Mouse (Mus musculus) adrenal gland, postnatal 25 days (tissue): Measurements from ENCODE around the gene Lcn12. TPM values are rescaled to one million over a fixed set of nuclear protein-coding genes. Genes with fewer than 3 reads are reported as not detected.

Experiments
- DNase-seq: peaks from one replicate; pipeline ENCODE4 v3.0.0; 2021; ENCODE audit warnings: mixed read lengths
- total RNA-seq: library from RNA; stranded (reverse); gene quantifications from 2 replicates; pipeline ENCODE4 v1.2.3, GENCODE M21; 2021

The Lcn12 gene
- total RNA-seq, 1 experiment from 2014 or later: not detected

DNA sequence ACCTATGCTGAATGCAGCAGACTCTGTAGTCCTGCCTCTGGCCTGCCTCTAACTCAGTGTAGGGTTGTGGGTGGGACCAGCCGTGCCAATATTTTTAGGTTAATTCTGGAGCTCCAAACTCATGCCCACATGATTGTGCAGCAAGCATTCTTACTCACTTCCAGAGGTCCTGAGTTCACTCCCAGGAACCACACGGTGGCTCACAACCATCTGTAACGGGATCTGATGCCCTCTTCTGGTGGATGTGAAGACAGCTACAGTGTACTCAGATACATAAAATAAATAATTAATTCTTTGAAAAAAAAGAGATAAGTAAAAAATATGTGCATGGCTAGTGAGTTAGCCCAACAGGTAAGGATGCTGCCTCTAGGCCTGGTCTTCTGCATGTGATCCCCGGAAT, 2.8 kb upstream of the Lcn12 start:
- no peak for DNase-seq

DNA sequence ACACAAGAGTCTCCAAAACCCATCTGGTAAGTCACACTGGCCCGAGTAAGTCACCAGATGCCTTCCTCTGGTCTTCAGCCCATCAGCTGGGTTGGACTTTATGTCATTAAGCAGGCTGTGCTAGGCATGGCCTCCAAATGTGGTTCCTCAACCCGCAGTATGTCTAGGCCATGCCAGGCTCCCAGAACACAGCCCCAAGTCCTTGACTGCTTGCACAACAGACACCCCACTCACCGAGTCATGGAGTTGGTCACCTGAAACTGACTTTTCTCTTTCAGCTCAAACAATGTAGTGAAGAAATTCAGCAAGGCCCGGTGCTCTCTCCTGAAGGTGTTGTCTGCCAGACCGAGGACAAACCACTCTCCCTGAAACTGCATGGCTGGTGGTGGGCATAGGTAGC, 723 bp downstream of the Lcn12 start:
- no peak for DNase-seq

DNA sequence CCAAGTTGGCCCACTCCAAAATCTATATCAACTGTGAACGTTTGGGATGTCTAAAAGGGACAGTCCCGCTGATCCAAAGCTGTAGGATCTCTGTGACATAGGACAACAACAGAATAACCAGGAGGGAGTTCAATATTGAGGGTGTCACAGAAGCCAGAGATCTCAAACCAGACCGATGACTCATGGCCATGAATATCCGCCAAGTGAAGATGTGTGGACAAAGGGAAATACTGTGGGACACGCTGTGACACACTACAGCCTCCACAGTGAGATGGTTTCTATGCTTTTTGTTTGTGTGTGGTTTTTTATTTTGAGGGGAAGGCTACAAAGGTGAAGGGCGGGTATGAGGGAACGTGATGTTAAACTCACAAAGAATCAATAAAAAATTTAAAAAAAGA, 5.0 kb downstream of the Lcn12 start:
- DNase-seq: no peak

DNA sequence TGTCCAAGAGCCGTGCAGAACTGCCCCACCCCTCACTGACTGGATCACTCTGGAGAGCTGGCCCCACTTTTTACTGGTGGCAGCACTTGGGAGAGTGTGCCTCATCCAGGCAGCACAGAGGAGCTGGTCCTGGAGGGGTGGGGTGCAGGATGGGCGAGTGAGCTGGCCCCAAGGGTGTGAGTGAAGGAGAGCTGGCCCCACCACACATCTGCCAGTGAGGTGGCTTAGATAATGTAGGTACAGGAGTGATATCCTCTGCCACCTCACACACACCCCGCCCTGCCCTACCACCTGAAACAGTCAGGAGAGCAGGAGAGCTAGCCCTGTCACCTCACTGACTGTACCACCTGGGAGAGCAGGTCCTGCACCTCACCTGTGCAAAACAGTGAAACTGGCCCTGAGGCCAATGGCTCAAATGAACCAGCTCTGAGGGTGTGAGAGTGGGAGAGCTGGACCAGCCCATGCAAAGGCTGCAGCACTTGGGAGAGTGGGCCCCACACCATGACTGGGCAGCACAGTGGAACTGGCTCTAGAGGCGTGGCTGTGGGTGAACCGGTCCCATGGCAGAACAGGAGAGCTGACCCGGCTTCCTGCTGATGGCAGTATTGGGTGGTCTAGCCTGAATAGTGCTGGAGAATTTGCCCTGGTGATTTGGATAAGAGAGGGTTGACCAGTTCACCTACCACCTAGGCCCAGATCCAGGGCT, 5.6 kb downstream of the Lcn12 start:
- DNase-seq: no peak

DNA sequence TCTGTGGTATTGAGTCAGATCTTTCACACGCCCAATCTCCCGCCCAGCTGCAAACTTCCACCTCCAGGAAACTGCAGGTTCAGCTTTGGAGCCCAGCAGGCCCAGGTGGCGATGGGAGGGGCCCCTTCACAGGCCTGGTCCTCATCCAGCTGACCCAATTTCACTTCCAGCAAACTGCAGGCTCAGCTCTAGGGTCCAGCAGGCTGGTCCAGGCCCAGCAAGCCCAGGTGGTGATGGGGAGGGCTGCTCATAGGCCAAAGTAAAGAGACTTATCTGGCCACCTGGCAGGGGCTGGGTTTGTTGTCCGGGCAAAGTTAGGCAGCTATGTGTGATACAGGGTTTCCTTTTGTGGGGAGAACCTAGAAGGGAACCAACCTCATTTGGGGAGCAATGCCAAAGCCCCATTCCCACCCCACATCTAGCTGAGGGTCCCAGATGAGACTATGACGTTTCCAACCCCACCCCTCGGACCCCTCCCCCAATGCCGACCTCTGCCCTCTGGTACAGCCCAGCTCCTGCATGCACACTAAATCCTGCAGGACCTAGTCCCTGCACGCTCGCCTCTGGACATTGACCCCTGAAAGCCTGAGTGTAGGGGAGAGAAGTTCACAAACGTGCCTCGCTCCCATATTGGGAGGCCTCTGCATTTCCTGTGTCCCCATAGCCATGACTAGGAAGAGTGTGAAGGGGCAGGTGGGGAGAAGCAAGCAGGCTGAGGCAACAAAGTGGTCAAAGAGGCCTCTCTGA, 8.6 kb downstream of the Lcn12 start:
- DNase-seq: no peak

DNA sequence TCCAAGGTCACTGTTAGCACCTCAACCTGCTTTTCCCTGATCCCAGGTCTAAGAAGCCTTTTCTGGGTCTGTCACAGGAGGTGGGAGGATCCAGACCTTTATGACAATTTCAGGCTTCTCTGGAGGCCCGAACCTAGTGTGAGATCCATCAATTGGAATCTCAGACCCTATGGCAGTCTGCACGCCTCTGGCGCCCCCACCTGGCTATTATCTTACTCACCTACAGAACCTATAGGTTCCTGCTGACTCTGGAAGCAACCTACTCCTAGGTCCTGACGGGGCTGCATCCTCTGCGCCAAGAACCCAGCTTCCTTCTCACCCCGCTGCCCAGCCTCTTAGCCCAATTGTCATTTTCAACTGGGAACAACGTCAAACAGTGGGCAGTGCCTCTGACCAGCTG, 10.7 kb downstream of the Lcn12 start:
- peak; percentile 48 for DNase-seq

DNA sequence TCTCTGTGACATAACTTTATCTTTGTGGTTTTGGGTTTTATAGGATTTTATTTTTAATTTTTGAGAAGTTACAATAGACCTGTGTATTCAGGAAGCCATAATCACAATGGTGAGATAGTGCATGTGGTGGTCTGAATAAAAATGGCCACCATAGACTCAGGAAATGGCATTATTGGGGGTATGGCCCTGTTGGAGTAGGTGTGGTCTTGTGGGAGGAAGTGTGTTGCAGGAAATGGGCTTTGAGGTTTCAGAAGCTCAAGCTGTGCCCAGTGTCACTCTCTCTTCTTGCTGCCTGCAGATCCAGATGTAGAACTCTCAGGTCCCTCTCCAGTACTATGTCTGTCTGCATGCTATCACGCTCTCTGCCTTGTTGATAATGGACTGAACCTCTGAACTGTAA, 13.2 kb downstream of the Lcn12 start:
- DNase-seq: no peak

DNA sequence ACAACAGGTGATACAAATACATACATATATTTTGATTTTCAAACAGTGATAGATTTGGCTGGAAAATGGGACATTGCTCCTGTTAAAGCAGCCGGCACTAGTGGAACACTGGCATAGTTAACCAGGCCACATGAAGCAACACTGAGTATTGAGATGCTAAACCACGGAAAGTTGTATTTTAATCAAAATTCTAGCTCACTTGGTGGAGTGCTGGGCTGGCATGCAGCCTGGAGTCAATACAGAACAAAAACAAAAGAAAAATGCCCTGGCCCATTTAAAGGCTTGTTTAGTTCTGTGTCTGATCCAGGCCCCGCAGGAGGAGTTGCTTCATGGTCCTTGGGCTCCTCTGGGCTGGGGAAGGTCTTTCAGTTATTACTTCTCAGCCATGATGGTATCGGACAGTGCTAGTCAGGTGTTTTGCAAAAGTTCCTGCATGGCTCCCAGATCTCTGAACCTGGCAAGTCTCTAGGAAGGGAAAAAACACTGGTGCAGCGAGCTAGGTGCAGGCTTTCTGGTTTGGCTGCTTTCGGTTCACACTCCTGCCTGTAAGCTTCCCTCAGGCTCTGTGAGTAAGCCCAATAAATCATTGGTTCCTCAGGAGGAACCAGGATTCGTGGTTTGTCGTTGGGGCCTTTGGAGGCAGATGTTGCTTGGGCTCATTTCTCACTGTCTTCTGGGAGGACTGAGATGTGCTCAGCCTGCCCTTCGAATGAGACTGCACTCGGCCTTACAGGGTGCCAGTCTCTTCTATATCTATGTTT, 14.0 kb downstream of the Lcn12 start:
- DNase-seq: no peak

DNA sequence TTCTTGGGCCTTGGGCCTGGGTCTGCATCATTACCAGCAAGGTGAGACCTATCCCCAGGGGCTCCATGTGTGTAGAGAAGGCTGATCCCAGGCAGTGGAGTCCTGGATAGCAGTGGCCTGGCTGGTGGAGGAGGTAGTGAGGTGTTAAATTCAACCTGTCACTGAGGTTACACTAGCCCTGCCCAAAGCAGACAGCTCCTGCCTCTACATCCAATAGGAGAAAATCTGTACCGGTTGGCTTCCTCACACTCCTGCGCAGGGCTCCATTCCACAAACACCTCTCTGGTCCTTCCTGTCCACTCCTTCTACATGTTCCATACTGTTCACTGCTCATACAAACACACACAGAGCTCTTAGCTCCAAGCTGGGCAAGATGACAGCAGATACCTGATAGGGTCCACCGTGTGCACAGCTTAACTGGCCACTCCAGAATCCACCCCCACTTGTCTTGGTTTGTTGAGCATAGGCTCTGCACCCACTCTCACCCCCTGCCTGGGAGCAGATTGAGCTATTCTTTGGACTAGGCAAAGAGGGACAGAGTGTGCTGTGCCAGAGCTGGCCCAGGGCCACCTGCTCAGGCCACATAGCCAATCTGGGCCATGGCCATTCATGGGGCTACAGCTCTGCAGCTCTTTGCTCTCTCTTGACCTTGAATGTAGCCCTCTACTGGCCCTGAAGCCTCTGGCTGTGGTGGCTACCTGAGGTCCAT, 15.6 kb downstream of the Lcn12 start:
- peak; percentile 64 for DNase-seq

DNA sequence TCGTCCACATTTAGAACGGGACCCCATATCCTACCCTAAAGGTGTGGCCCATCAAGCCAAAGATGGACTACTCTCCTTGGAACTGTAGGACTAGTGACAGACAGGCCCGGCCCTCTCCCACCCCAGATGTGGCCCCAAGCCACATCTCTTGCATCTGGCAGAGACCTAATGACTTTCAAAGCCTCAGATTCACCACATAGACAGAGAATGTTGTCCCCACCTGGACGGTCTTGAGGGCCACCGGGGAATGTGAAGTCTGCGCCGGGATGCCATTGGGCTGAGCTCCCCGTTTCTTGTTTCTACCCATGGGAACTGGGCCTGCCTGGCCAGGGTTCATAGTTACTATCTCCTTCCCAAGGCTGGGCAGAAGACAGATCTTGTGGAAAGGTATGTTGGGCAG, 16.2 kb downstream of the Lcn12 start:
- no peak for DNase-seq

DNA sequence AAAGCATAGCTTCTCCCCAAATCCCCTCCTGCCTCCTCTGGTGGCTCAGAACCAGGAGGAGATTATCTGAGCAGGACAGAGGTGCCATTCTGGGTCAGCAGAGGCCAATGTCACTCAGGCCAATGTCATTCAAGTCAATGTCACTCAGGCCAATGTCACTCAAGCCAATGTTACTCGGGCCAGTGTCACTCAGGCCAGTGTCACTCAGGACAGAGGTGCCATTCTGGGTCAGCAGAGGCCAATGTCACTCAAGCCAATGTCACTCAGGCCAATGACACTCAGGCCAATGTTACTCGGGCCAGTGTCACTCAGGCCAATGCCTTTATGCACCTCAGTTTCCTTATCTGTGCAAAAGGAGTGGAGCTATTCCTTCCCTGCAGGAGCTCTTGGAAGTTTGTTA, 21.2 kb downstream of the Lcn12 start:
- no peak for DNase-seq

DNA sequence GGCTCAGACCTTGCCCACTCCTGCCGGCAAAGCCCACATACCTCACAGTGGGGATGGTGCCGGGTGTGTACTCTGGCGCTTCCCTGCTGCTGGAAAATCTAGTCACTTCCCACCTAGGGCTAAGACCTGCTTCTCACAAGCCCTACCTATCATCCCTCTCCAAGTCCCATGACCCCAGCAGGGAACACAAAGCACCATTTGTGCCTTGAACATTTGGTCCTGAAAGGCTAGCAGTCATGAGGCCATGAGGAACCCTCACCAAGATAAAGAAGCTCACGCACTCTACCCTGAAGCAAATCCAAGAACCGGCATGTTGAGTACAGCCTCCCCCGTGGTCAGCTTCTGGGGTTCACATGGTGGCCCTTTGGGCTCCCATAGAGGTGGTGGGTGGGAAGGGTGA, 23.7 kb downstream of the Lcn12 start, which contains the start of gene Ptgds:
Gene Ptgds (minus strand): TSS at position 78 of the 400 bp plus-strand sequence.
- no peak for DNase-seq

DNA sequence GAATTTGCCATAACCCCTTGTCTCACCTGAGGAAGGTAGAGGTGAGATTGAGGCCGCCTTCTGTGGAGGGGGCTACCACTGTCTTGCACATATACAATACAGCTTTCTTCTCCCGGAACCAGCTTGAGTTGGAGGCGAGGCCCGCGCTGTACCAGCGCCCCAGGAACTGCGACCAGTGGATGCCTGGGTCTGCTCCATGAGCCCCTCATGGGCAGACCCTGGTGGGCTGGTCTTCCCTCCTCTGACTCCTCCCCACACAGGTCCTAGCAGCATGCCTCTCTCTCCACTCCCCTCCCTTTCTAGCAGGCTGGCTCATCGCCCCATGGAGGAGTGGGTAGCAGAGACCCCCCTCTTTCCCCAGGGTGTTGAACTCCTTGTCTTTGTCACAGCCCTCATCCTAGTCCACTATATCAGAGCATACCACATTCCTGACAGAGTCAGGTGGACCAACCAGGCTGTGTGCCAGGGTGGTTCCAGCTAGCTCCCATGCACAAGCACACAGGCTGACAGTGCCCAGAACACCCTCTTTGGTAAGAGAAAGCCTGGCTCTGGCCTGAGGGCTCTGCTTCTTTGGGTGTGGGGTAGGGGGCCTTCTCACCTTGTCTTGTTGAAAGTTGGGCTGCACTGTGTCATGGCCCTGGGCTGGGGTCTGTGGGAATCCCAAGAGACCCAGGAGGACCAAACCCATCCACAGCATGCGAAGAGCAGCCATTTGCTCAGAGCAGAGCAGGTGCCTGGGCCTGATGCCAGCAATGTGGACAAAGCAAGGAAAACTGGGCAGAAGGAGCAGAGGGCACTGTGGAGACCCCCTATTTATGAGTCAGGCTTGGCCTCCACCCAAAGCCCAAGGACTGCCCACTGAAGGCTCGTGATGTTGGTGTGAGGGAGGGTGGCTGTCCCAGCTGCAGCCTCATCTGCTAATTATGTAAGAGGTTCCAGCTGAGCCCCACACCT, 24.5 kb downstream of the Lcn12 start:
- peak; percentile 26 for DNase-seq

DNA sequence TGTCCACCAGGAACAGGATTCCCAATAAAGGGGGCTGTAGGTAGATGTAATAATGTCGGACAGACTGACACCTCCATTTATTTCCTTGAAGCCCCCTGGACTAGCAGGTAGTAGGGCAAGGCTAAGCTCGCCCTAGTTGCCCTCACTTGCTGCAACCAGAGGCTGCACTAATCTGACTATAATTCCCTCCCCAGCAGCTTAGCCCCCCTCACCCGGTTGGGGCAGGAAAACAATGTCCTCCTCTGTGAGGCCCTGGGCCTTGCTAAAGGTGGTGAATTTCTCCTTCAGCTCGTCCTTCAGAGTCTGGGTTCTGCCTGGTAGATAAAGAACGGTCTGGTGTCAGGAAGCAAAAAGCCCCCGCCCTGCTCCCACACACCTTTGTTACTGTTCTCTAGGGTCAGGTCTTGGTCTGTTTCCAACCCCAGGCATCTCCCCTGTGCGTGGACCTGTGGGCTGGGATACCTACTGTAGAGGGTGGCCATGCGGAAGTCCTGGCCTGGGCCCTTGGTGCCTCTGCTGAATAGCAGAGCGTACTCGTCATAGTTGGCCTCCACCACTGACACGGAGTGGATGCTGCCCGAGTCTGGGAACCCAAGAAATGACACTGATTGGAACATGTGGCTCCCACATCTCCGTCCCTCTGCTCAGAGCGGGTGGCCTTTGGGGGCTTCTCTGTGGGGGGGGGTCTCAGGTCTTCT, 26.0 kb downstream of the Lcn12 start:
- no peak for DNase-seq

DNA sequence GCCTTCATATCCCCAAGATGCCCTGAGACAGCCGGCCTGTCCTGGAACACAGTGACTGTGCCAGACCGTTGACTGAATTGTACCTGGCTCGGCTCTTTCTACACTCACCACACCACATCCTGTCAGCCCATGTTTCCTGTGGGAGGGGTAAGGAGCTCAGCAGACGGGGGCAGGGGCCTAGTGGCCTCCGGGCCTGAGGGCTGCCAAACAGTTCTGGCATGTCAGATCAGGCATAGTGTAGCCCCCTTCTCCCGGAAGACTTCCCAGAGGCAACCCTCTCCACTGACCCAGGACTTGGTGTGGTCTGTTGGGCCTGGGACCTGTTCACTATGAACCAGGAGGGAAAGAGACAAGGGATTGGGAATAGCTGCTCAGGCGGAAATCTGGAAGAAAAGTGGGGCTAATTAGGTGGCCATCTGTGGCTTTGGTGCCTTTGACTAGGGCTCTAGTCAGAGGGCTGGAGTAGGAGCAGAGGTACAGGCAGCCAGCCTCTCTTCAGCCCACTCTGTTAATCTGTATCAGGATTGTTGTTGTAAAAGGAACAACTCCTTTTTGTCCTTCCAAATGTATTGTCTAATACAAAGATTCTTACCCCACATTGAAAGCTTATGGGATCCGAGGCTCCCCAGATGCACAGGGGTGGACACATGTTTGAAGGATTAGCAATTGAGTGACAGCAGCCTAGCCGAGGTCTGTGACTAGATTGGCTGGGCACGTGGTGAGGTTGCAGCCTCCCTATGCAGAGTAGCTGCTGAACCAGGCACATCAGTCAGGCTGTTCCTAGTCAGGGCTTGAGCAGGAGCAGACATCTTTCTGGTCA, 27.7 kb downstream of the Lcn12 start:
- no peak for DNase-seq

DNA sequence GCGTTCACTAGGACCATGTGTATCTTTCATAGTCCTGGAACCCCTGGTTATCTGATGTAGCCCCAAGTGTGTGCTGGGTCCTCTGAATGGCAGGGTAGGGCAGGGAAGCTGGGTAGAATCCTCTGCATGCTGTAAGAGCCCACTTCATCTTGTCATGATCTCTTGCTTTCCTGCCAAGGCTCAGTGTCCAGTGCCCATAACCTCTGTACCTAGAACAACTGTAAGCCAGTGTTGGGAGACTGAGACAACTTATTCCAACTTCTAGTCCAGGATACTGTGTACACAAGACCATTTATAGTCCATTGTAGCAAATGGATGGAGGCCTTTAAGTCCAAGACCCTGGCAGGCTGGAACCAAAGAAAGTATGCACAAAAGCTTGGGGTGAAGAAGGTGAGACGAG, 28.5 kb downstream of the Lcn12 start:
- DNase-seq: no peak

DNA sequence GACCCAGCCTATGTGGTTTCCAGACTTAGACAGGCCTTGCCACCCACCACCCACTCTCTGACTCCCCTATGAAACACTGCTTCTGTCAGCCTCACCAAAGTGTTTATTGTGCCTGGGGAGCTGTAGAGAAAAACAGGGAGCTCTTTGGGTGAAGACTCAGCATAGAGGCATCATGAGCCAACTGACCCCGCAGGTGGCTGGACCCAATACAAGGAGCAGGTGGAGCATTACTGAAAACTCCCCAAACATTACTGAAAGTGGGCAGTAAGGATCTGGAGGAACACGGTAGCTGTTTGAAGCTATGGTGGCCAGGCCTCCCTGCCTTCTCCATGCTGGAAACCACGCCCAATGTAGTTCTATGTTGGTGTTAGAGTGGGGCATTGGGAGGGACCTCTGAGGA, 30.1 kb downstream of the Lcn12 start:
- DNase-seq: no peak

DNA sequence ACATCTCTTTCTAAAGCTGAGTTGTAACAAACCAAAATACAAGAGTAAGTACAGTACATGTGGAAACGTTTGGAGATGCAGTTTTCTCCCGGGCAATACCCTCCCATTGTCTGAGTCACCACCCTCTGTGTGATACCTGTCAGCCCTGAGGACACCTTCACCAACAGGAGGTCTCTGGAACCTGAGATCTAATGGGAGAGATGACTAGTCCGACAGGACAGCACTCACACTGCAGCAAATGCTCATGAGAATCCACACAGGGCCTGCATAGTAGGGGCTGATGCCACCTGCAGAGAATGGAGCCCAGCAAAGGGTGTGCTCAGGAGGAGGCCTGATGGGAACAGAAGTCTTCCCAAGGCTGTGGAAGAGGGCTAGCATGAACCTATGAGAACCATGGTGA, 32.3 kb downstream of the Lcn12 start:
- DNase-seq: no peak

DNA sequence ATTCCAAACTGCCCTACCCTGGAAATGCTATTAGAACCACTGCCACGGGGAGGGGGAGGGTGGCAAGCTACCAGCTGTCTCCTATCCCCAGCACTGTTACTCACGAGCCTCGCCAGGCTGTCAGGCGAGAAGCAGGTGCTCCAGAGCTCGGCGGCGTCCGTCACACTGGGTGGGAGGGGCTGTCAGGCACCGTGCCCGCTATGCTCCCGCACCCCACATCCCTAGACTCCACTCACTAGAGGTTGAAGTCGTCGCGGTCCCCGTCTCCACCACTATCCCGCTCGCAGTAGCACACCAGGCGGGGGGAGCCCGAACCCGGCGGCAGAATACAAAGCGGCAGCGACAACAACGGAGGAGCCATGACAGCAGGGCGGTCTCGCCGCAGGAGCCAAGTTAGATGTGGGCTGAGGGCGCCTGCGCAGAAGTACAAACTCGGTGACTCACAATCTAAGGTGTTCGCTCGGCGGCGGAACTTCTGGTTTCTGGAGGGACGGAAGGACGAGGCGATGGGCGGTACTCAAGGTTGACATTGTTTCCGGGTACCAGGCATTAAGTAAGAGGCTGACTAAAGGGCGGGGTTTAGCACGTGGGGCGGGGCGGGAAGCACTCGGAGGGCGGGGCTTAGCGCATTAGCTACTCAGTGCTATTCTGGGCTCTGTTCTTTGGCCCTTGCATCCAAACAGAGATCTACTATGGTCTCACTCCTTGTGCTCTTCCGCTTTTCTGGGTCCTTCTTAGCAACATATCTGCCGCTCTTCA, 33.0 kb downstream of the Lcn12 start, which contains the start of gene Paxx:
Gene Paxx (minus strand): TSS at position 544 of the 759 bp plus-strand sequence.
- peak; percentile 91 for DNase-seq
